Mouse (Mus musculus): Measurements from ENCODE around the gene Cpe. TPM values are rescaled to one million over a fixed set of nuclear protein-coding genes. Genes with fewer than 3 reads are reported as not detected.

Cpe gene
- polyA plus RNA-seq, 1 experiment from 2014 or later = 229 TPM

- H3K4me2 ChIP-seq (replicated peaks) = no peak overlapping the region
- ATAC-seq (ENCODE audit: insufficient number of reproducible peaks, low FRiP score, low TSS enrichment, low read depth) = no peak
- H3K9me3 ChIP-seq (replicated peaks) = no peaks in the 10 kb centered on the region
- no peak overlapping the region for H3K27ac ChIP-seq (replicated peaks)
- H3K36me3 ChIP-seq = peaks cover 15% of the 10 kb centered on the region
- H3K4me3 ChIP-seq (replicated peaks) = no peak overlapping the region
- no peak overlapping the region for H3K9ac ChIP-seq
- WGBS = 83% methylated on average over 7 of the region's 7 CpGs
- no peaks in the 10 kb centered on the region for H3K4me1 ChIP-seq
- H3K27me3 ChIP-seq = no peaks in the 10 kb centered on the region
Measured at GRCm38 (mm10) chr8:64712499-64712898, 19.6 kb upstream of the Cpe start.

- no peaks in the 10 kb centered on the region for H3K4me1 ChIP-seq
- H3K36me3 ChIP-seq = peaks cover 6% of the 10 kb centered on the region; the same call in 1 of the 2 replicates
- no peak overlapping the region for H3K4me2 ChIP-seq (replicated peaks)
- H3K27me3 ChIP-seq = no peaks in the 10 kb centered on the region
- no peak for ATAC-seq (ENCODE audit: insufficient number of reproducible peaks, low FRiP score, low TSS enrichment, low read depth)
- no peaks in the 10 kb centered on the region for H3K9me3 ChIP-seq (replicated peaks)
- WGBS = 24% methylated on average over 1 of the region's 1 CpGs
- H3K27ac ChIP-seq (replicated peaks) = no peak overlapping the region
- no peak overlapping the region for H3K4me3 ChIP-seq (replicated peaks)
- no peak overlapping the region for H3K9ac ChIP-seq
Measured at GRCm38 (mm10) chr8:64711544-64711943, 18.7 kb upstream of the Cpe start.

GRCm38 (mm10) chr8:64707481-64707880 lies 14.6 kb upstream of the Cpe start:
- no peak for ATAC-seq (ENCODE audit: insufficient number of reproducible peaks, low FRiP score, low TSS enrichment, low read depth)
- Histone ChIP-seq H3K4me2 (replicated peaks) (no peak overlapping the region), H3K4me1 (no peaks in the 10 kb centered on the region), H3K4me3 (replicated peaks) (no peak overlapping the region), H3K36me3 (no peaks in the 10 kb centered on the region), H3K9me3 (replicated peaks) (no peaks in the 10 kb centered on the region), H3K27me3 (no peaks in the 10 kb centered on the region), H3K27ac (replicated peaks) (no peak overlapping the region), H3K9ac (no peak overlapping the region)

- Histone ChIP-seq H3K36me3 (no peaks in the 10 kb centered on the region), H3K27ac (replicated peaks) (no peak overlapping the region), H3K4me3 (replicated peaks) (no peak overlapping the region), H3K9ac (no peak overlapping the region), H3K27me3 (no peaks in the 10 kb centered on the region), H3K9me3 (replicated peaks) (no peaks in the 10 kb centered on the region), H3K4me2 (replicated peaks) (no peak overlapping the region), H3K4me1 (no peaks in the 10 kb centered on the region)
- WGBS = 69% methylated on average over 1 of the region's 1 CpGs
- no peak for ATAC-seq (ENCODE audit: insufficient number of reproducible peaks, low FRiP score, low TSS enrichment, low read depth)
Measured at GRCm38 (mm10) chr8:64703191-64703590, 10.3 kb upstream of the Cpe start.

- Histone ChIP-seq H3K4me3 (replicated peaks) (peak overlapping the region; percentile 70), H3K36me3 (no peaks in the 10 kb centered on the region), H3K4me2 (replicated peaks) (peak overlapping the region; percentile 89), H3K27ac (replicated peaks) (peak overlapping the region; percentile 84; the same call in 1 of the 2 replicates), H3K4me1 (peaks cover 16% of the 10 kb centered on the region), H3K9me3 (replicated peaks) (no peaks in the 10 kb centered on the region), H3K27me3 (no peaks in the 10 kb centered on the region), H3K9ac (peak overlapping the region; percentile 82)
- 13% methylated on average over 16 of the region's 16 CpGs for WGBS
- no peak for ATAC-seq (ENCODE audit: insufficient number of reproducible peaks, low FRiP score, low TSS enrichment, low read depth)
Measured at GRCm38 (mm10) chr8:64691591-64692401, 1.1 kb downstream of the Cpe start.

GRCm38 (mm10) chr8:64690845-64691244 lies 2.0 kb downstream of the Cpe start:
- no peak overlapping the region for H3K9ac ChIP-seq
- H3K27me3 ChIP-seq = no peaks in the 10 kb centered on the region
- no peaks in the 10 kb centered on the region for H3K9me3 ChIP-seq (replicated peaks)
- H3K36me3 ChIP-seq = no peaks in the 10 kb centered on the region
- ATAC-seq (ENCODE audit: insufficient number of reproducible peaks, low FRiP score, low TSS enrichment, low read depth) = no peak
- peak overlapping the region; percentile 15; the same call in 1 of the 2 replicates for H3K4me2 ChIP-seq (replicated peaks)
- H3K27ac ChIP-seq (replicated peaks) = no peak overlapping the region
- 77% methylated on average over 6 of the region's 6 CpGs for WGBS
- peaks cover 19% of the 10 kb centered on the region for H3K4me1 ChIP-seq
- H3K4me3 ChIP-seq (replicated peaks) = peak overlapping the region; percentile 70; the same call in 1 of the 2 replicates

- H3K27ac ChIP-seq (replicated peaks) = no peak overlapping the region
- no peak overlapping the region for H3K4me2 ChIP-seq (replicated peaks)
- peaks cover 19% of the 10 kb centered on the region for H3K4me1 ChIP-seq
- H3K9ac ChIP-seq = no peak overlapping the region
- H3K9me3 ChIP-seq (replicated peaks) = no peaks in the 10 kb centered on the region
- H3K36me3 ChIP-seq = no peaks in the 10 kb centered on the region
- ATAC-seq (ENCODE audit: insufficient number of reproducible peaks, low FRiP score, low TSS enrichment, low read depth) = no peak
- H3K27me3 ChIP-seq = no peaks in the 10 kb centered on the region
- no peak overlapping the region for H3K4me3 ChIP-seq (replicated peaks)
- WGBS = 80% methylated on average over 6 of the region's 6 CpGs
Measured at GRCm38 (mm10) chr8:64690306-64690705, 2.5 kb downstream of the Cpe start.

GRCm38 (mm10) chr8:64688741-64689140 lies 4.1 kb downstream of the Cpe start:
- ATAC-seq (ENCODE audit: insufficient number of reproducible peaks, low FRiP score, low TSS enrichment, low read depth) = no peak
- no peaks in the 10 kb centered on the region for H3K36me3 ChIP-seq
- H3K9me3 ChIP-seq (replicated peaks) = no peaks in the 10 kb centered on the region
- H3K27me3 ChIP-seq = no peaks in the 10 kb centered on the region
- 46% methylated on average over 4 of the region's 4 CpGs for WGBS
- H3K4me1 ChIP-seq = peaks cover 19% of the 10 kb centered on the region
- H3K4me2 ChIP-seq (replicated peaks) = no peak overlapping the region
- H3K27ac ChIP-seq (replicated peaks) = no peak overlapping the region
- H3K4me3 ChIP-seq (replicated peaks) = no peak overlapping the region
- H3K9ac ChIP-seq = no peak overlapping the region

- Histone ChIP-seq H3K36me3 (no peaks in the 10 kb centered on the region), H3K4me3 (replicated peaks) (no peak overlapping the region), H3K27me3 (no peaks in the 10 kb centered on the region), H3K4me2 (replicated peaks) (no peak overlapping the region), H3K9ac (no peak overlapping the region), H3K9me3 (replicated peaks) (no peaks in the 10 kb centered on the region), H3K27ac (replicated peaks) (no peak overlapping the region; the same call in 1 of the 2 replicates), H3K4me1 (peaks cover 18% of the 10 kb centered on the region)
- ATAC-seq (ENCODE audit: insufficient number of reproducible peaks, low FRiP score, low TSS enrichment, low read depth) = no peak
- WGBS = 60% methylated on average over 3 of the region's 3 CpGs
Measured at GRCm38 (mm10) chr8:64688161-64688560, 4.7 kb downstream of the Cpe start.

GRCm38 (mm10) chr8:64682501-64682900 lies 10.4 kb downstream of the Cpe start:
- H3K4me2 ChIP-seq (replicated peaks) = no peak overlapping the region
- no peaks in the 10 kb centered on the region for H3K36me3 ChIP-seq
- no peaks in the 10 kb centered on the region for H3K27me3 ChIP-seq
- no peak overlapping the region for H3K9ac ChIP-seq
- H3K4me3 ChIP-seq (replicated peaks) = no peak overlapping the region
- no peaks in the 10 kb centered on the region for H3K9me3 ChIP-seq (replicated peaks)
- WGBS = 62% methylated on average over 3 of the region's 3 CpGs
- H3K4me1 ChIP-seq = peaks cover 5% of the 10 kb centered on the region
- no peak for ATAC-seq (ENCODE audit: insufficient number of reproducible peaks, low FRiP score, low TSS enrichment, low read depth)
- H3K27ac ChIP-seq (replicated peaks) = no peak overlapping the region

GRCm38 (mm10) chr8:64676381-64676780 lies 16.5 kb downstream of the Cpe start:
- no peak for ATAC-seq (ENCODE audit: insufficient number of reproducible peaks, low FRiP score, low TSS enrichment, low read depth)
- Histone ChIP-seq H3K9ac (no peak overlapping the region), H3K27me3 (no peaks in the 10 kb centered on the region), H3K4me1 (peaks cover 4% of the 10 kb centered on the region; the same call in 1 of the 2 replicates), H3K4me2 (replicated peaks) (no peak overlapping the region), H3K9me3 (replicated peaks) (no peaks in the 10 kb centered on the region), H3K27ac (replicated peaks) (no peak overlapping the region), H3K36me3 (no peaks in the 10 kb centered on the region), H3K4me3 (replicated peaks) (no peak overlapping the region)
- WGBS = 80% methylated on average over 2 of the region's 2 CpGs
